Mouse (Mus musculus): Measurements from ENCODE around the gene Taf9.

DNA sequence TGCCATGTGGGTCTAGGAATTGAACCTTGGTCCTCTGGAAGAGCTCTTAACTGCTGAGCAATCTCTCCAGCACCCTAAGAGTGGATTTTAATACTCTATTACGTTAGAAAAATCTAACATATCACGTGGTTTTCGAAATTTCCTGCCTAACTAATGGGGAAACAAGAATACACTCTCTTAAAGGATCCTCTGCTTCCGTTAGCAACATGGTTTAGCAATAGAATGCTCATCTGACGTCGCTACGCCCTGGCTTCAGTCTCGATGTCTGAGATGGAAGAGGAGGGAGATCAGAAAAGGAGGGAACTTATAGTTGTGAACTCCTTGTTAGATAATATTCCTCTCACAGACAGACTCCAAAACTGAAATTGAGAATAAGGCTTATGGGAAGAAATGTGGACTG lies 3.2 kb upstream of the Taf9 start:
- TF ChIP-seq POLR2A (IDR thresholded peaks at IDR 0.05; ENCODE audit: control insufficient read depth, extremely low read depth, insufficient read depth, low read length, poor library complexity) (no peak), CTCF (IDR thresholded peaks at IDR 0.05; ENCODE audit: borderline replicate concordance, control insufficient read depth, extremely low read depth, insufficient read depth, low read length, poor library complexity) (no peak)
